Mouse (Mus musculus) liver, postnatal 0 days (tissue): ENCODE measurements at regions not wholly inside any gene's neighbourhood (a gene's known extent, or its start where the extent isn't known, plus 50 kb on each side); places are given as distances from the start of the nearest gene placed in this dataset.

Experiments
- CTCF ChIP-seq: sonication (generic); IDR thresholded peaks from 2 replicates; pipeline ENCODE4 v1.5.1; 2016; ENCODE audit warnings: antibody characterized with exemption, low read depth
- EP300 ChIP-seq: IDR thresholded peaks from 2 replicates; pipeline ENCODE4 v1.6.1; 2016; ENCODE audit warnings: antibody characterized with exemption, low read depth, mild to moderate bottlenecking

GRCm38 (mm10) chr5:45378486-45378885, 71.5 kb downstream of the Qdpr start:
- no peak for TF ChIP-seq CTCF
- TF ChIP-seq EP300: no peak
